Mouse (Mus musculus): ENCODE data around the gene Phf3.
"Not testable (repeated sequence)": the region's sequence is repeated elsewhere in the genome, so short reads cannot be mapped to it uniquely, and the experiment has no call there.

The Phf3 gene

DNA sequence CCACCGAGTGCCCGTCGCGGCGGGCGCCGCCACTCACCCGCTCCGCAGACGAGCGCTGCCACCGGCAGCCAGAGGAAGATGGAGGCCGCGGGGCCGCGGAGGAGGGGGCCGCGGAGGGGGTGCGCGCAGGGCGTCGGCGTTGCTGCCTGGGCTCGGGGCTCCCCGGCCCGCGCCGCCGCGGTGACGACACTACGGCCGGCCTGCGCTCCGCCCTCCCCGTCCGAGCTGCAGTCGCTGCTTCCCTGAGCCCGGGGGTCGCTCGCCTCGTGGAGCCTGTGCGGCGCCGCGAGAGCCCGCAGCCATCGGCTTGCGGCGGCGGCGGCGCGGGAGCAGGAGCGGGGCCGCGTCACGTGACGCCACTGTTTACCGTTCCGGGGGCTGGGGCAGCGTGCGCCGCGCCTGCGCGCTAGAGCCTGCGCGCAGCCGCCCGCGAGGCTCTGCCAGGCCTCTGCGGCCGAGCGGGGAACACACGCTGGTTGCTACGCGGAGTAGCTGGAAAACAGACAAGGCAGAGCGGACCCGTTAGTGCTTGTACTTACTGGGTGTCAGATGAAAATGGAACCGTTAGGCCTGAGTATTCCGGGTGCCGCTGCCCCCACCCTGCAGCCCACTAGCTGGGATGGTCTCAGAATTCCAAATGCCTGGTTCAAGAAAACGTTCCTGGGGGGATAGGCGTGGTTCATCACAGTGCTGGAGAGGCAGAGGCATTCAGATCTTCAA, at the start of gene Phf3:
TSS of gene Phf3 (minus strand) at position 381 of the 720 bp plus-strand sequence.
- peak; percentile 84 for DNase-seq (ENCODE audit: low spot score)

- DNase-seq (ENCODE audit: low spot score) = no peak
Measured at GRCm38 (mm10) chr1:30922237-30922636, 48.5 kb upstream of the Phf3 start.

- DNase-seq (ENCODE audit: low spot score) = no peak
Measured at GRCm38 (mm10) chr1:30921252-30921651, 47.5 kb upstream of the Phf3 start.

GRCm38 (mm10) chr1:30920620-30921177, 47.0 kb upstream of the Phf3 start:
- DNase-seq (ENCODE audit: low spot score) = no peak

GRCm38 (mm10) chr1:30910172-30910571, 36.5 kb upstream of the Phf3 start:
- no peak for DNase-seq (ENCODE audit: low spot score)

- no peak for DNase-seq (ENCODE audit: low spot score)
Measured at GRCm38 (mm10) chr1:30908797-30909196, 35.1 kb upstream of the Phf3 start.

DNA sequence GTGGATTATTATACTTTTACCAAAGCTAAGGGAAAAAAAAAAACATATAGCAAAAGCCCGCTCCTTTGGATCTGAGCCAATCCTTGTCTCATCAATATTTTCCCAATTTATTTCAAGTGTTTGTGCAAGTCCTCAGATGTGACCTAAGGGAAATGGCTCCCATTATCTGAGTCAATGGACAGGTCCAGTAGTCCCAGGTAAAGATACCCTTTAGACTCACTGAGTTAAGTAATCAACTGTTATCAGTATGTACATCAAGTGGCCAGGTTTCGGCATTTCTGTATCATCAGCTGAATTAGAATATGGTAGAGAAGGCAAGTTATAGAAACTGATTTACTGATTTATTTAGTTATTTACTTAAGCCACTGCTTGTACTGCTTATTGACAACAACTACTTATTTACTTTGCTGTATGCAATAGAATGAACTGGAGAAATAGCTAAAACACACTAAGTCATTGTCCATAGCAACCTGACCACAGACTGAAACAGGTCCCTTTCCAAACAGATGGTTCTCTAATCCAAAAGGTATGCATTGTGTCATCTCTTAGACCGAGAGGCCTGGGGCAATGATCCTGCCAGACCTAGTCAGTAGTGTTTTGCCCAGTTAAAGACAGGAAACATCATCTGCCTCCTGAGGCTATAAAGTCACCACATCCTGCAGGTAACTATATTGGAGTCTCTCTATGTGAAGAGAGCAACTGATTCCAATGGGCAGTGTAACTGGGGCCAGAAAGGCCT, 29.9 kb upstream of the Phf3 start:
- DNase-seq (ENCODE audit: low spot score) = no peak

DNA sequence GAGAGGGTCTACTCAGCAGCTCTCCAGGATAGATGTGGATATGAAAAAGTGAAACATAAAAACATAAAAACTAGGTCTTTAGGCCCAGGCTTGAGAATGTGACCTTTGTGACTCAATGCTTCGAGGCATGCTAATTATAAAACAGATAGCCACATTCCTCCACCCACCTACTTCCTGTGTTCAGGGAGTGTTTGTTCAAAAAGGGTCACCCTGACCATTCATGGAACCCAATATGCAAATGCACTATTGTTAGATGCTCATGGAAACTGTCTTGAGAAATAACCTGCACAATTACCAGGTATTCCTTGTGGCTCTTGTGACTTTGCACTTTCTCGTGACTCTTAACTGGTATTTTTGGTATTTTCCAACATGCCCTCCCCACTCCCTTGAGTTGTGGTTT, 25.0 kb upstream of the Phf3 start:
- no peak for DNase-seq (ENCODE audit: low spot score)

DNA sequence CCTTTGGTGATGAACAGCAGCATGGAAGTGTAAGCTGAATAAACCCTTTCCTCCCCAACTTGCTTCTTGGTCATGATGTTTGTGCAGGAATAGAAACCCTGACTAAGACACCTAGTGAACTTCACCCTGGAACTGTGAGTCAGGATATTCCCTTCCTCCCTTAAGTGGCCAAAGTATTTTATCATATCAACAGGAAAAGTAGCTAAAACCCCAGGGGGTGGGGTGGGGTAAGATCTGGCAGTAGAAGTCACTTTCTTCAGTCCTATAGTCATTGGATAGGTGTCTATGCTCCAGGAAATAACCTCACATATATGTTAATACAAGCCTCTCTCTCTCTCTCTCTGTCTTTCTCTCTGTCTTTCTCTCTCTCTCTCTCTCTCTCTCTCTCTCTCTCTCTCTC, 21.6 kb upstream of the Phf3 start:
- not testable (repeated sequence) for DNase-seq (ENCODE audit: low spot score)

DNA sequence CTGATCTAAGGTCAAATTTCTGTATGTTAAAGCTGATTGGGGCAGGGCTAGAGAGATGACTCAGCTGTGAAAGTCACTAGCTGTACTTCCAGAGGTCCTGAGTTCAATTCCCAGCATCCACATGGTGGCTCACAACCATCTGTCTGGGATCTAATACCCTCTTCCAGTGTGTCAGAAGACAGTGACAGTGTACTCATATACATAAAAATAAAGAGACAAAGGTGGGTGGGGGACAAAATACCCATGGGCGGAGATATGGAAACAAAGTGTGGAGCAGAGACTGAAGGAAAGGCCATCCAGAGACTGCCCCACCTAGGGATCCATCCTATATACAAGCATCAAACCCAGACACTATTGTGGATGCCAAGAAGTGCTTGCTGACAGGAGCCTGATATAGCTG, 10.1 kb upstream of the Phf3 start:
- DNase-seq (ENCODE audit: low spot score) = not testable (repeated sequence)

GRCm38 (mm10) chr1:30875746-30876145, 2.0 kb upstream of the Phf3 start:
- no peak for DNase-seq (ENCODE audit: low spot score)

- no peak for DNase-seq (ENCODE audit: low spot score)
Measured at GRCm38 (mm10) chr1:30874261-30875131, 775 bp upstream of the Phf3 start.

DNA sequence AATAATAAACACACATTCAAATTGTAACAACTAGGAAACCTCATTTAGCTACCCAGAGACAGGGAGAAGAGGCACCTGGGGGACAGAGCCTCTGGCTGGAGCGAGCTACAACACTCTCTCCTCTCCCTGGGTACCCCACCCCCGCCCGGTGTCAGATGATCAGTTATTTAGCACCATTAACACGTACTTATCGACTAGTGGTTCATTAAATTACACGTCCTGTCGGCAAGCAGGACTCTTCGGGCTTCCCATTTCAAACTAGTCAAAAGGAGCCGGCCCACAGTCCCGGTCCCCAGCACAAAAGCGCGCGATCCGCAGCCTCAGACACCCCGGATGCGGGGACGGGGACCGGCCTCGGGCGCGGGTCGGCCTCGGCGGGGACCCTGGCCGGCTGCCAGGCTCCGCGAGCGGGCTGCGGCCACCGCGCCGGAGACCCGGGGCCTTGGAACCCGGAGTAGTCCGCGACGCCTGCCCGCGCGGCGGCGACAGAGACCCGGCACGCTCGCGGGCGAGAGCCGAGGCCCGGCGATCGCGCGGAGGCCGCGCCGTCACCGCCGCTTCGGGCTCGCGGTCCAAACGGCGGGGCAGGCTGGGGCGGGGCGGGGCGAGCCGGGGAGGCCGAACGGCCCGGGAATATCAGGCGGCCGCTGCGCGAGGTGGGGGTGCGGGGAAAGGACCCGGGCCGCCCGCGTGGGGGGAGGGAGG, 733 bp downstream of the Phf3 start:
- DNase-seq (ENCODE audit: low spot score) = no peak

DNA sequence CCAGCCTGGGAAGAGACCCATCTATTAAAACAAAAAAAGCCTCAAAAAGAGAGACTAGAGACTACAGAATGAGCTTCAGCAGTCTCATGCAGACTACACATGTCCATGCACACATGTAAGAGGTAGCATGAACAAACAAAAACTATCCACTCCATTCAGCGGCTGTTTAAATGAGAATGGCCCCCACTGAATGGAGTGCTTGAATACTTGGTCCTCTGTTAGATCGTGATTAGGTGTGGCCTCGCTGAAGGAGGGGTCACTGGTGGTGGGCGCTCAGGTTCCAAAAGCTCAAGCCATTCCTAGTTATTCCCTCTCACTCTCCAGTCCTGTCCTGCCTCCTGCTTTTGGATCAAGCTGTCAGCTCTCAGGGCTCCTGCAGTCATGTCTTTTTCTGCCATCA, 5.9 kb downstream of the Phf3 start:
- DNase-seq (ENCODE audit: low spot score) = no peak

DNA sequence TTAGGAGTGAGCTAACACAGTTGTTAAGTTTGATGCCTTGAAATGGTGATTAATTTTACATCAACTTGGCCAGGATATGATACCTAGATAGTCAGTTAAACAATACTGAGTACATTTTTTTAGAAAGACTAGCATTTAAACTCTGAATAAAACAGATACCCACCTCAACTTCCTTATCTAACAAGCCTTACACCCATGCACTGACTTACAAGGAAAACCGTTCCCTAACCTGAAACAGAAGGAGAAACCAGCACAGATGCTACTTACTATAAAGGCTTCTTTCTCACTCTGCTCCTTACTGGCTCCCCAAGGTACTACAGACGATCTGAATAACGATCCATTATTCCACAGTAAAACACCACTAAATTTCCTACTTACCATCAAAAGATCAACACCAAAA, 21.2 kb downstream of the Phf3 start:
- no peak for DNase-seq (ENCODE audit: low spot score)

GRCm38 (mm10) chr1:30851920-30852319, 21.8 kb downstream of the Phf3 start:
- no peak for DNase-seq (ENCODE audit: low spot score)

DNA sequence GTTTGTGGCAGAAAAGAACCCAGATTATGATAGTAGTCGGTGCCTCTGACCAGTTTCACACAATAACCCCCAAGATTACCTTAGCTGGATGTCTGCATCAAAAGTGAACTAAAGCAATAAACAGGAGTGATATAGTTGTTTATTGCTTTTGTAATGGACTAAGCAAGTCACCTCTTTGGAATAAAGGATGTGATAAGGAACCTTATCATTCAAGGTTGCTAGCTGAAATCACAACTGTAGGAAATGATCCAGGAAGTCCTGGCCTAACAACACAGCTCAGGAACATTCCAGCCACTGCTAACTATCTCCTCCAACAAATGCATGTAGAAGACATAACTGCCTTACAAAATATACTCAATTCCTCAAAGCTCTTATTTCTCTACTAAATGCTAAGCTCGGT, 22.8 kb downstream of the Phf3 start:
- no peak for DNase-seq (ENCODE audit: low spot score)

DNA sequence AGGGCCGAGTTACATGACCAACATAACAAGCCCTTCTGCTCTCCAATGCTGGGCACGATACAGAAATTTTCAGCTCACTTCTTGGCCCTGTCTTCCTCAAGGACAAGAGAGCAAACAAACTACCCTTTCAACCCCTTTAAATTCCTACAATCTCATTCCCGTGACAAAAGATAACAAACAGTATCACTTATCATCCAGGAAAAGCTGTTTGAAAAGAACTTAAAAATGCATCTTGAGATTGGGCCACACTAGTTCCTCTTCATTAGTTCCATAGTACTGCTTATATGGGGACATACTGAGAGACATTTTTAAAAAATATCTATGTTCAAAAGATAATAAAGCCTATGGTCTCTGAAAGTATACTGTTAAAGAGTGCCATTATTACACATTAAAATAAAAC, 23.8 kb downstream of the Phf3 start:
- DNase-seq (ENCODE audit: low spot score) = no peak

GRCm38 (mm10) chr1:30847706-30848105, 26.0 kb downstream of the Phf3 start:
- no peak for DNase-seq (ENCODE audit: low spot score)

- no peak for DNase-seq (ENCODE audit: low spot score)
Measured at GRCm38 (mm10) chr1:30839662-30840061, 34.1 kb downstream of the Phf3 start.

GRCm38 (mm10) chr1:30835512-30835911, 38.2 kb downstream of the Phf3 start:
- DNase-seq (ENCODE audit: low spot score) = no peak

- no peak for DNase-seq (ENCODE audit: low spot score)
Measured at GRCm38 (mm10) chr1:30832778-30833177, 40.9 kb downstream of the Phf3 start.

Measured in urinary bladder, postnatal 25 days (tissue).